Mouse (Mus musculus) forebrain, postnatal 0 days (tissue): ENCODE data around the gene Agl. TPM values are rescaled to one million over a fixed set of nuclear protein-coding genes. Genes with fewer than 3 reads are reported as not detected.
A peak's percentile ranks its signal among the peaks of the same experiment; 100 is the strongest.

Source experiments
- ATAC-seq: fragments of 200-750 bp; cut with Nextera tagmentation; 2 replicates; pipeline ENCODE4 v1.8.0; 2017; ENCODE audit warnings: mild to moderate bottlenecking, moderate library complexity
- DNase-seq: peaks from one replicate; pipeline ENCODE4 v3.0.0-alpha.2; 2015
- H3K27ac ChIP-seq: fragments of 300-500 bp; sonication (generic); 2 replicates; pipeline ENCODE4 v1.5.1; 2014; ENCODE audit warnings: low read depth, mild to moderate bottlenecking, antibody characterized with exemption, low read length, moderate library complexity, mixed read lengths
- H3K27me3 ChIP-seq: fragments of 300-500 bp; sonication (generic); 2 replicates; pipeline ENCODE4 v1.6.1; 2014; ENCODE audit warnings: mild to moderate bottlenecking, low read length, mixed read lengths; ENCODE audit not compliant: insufficient read depth
- H3K36me3 ChIP-seq: fragments of 300-500 bp; sonication (generic); 2 replicates; pipeline ENCODE4 v1.6.1; 2014; ENCODE audit warnings: mild to moderate bottlenecking, moderate library complexity; ENCODE audit not compliant: insufficient read depth
- H3K4me1 ChIP-seq: fragments of 300-500 bp; sonication (generic); 2 replicates; pipeline ENCODE4 v1.6.1; 2014; ENCODE audit warnings: antibody characterized with exemption; ENCODE audit not compliant: insufficient read depth
- H3K4me2 ChIP-seq: fragments of 300-500 bp; sonication (generic); 2 replicates; pipeline ENCODE4 v1.6.1; 2014; ENCODE audit warnings: low read depth, mild to moderate bottlenecking, moderate library complexity
- H3K4me3 ChIP-seq: fragments of 300-500 bp; sonication (generic); 2 replicates; pipeline ENCODE4 v1.5.1; 2014; ENCODE audit warnings: low read depth, low read length, mixed read lengths
- H3K9ac ChIP-seq: fragments of 300-500 bp; sonication (generic); 2 replicates; pipeline ENCODE4 v1.6.1; 2014; ENCODE audit warnings: mild to moderate bottlenecking
- H3K9me3 ChIP-seq: fragments of 300-500 bp; sonication (generic); 2 replicates; pipeline ENCODE4 v1.6.1; 2016; ENCODE audit warnings: low read length
- CTCF ChIP-seq: sonication (generic); IDR thresholded peaks from 2 replicates; pipeline ENCODE4 v1.5.1; 2016; ENCODE audit warnings: antibody characterized with exemption, control low read depth, low read depth
- WGBS: fragments of 180-500 bp; shearing (Covaris S2); extraction: QIAGEN DNeasy Blood & Tissue Kit; methylation state at CpG from one replicate; pipeline ENCODE4 v1.1.7; 2014; 5-methylcytosine and 5-hydroxymethylcytosine counted together
- polyA plus RNA-seq: library from polyadenylated mRNA; unstranded; fragments of >200 nt; fragmentation: Nextera tagmentation; extraction: Ambion mirVana; gene quantifications from 2 replicates; pipeline ENCODE4 v1.2.1, GENCODE M21; 2015
- total RNA-seq: library from RNA; depleted of rRNA; stranded (reverse); fragments of >200 nt; gene quantifications from 2 replicates; pipeline ENCODE4 v1.2.3, GENCODE M21; 2014

Agl gene
- total and polyA plus RNA-seq, 2 experiments from 2014 or later: 9.0 to 17.5 TPM

- H3K9me3 ChIP-seq: no peaks in the 10 kb centered on the region
- WGBS: 78% methylated on average over 3 of the region's 3 CpGs
- H3K36me3 ChIP-seq: peaks cover 7% of the 10 kb centered on the region; the same call in 1 of the 2 replicates
- no peak overlapping the region for H3K27ac ChIP-seq
- peaks cover 9% of the 10 kb centered on the region for H3K4me1 ChIP-seq
- H3K4me2 ChIP-seq: no peak overlapping the region
- ATAC-seq (no peak), DNase-seq (no peak)
- H3K4me3 ChIP-seq: no peak overlapping the region
- no peaks in the 10 kb centered on the region for H3K27me3 ChIP-seq
- no peak overlapping the region for H3K9ac ChIP-seq
- TF ChIP-seq CTCF: no peak
Observed at GRCm38 (mm10) chr3:116805866-116806265, 2.1 kb downstream of the Agl start.

- Histone ChIP-seq H3K27me3 (no peaks in the 10 kb centered on the region), H3K9ac (no peak overlapping the region), H3K4me2 (peak overlapping the region; percentile 23), H3K4me3 (no peak overlapping the region), H3K4me1 (peaks cover 9% of the 10 kb centered on the region), H3K9me3 (no peaks in the 10 kb centered on the region), H3K36me3 (peaks cover 7% of the 10 kb centered on the region; the same call in 1 of the 2 replicates), H3K27ac (no peak overlapping the region)
- ATAC-seq: no peak
- DNase-seq: no peak
- no peak for TF ChIP-seq CTCF
- 17% methylated on average over 6 of the region's 6 CpGs for WGBS
Observed at GRCm38 (mm10) chr3:116804746-116805285, 3.1 kb downstream of the Agl start.

DNA sequence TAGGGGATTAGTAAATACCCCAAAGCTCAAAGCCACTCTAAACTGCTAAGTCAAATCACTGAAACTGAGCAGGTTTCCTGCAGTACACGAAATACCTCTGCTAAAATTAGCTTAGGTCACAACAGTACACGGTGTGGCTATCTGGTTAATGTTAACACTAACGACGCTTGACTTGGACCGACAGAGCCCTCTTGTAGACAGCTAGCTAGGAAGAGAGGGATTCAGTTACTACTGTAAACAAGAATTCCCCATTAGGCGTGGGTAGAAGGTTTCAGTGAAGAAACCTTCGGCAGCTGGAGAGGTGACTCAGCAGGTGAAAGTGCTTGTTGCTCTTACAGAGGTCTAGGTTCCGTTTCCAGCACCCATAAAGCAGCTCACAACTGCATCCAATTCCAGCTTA, 6.2 kb downstream of the Agl start:
- Histone ChIP-seq H3K9ac (no peak overlapping the region), H3K9me3 (no peaks in the 10 kb centered on the region), H3K27ac (no peak overlapping the region), H3K36me3 (peaks cover 16% of the 10 kb centered on the region), H3K27me3 (no peaks in the 10 kb centered on the region), H3K4me2 (no peak overlapping the region), H3K4me1 (0 out of 2 replicates have a peak, but pooled peaks cover 2% of the 10 kb centered on the region), H3K4me3 (no peak overlapping the region)
- 82% methylated on average over 8 of the region's 8 CpGs for WGBS
- no peak for DNase-seq
- ATAC-seq: no peak
- TF ChIP-seq CTCF: no peak

GRCm38 (mm10) chr3:116798821-116799510, 9.0 kb downstream of the Agl start:
- no peak overlapping the region for H3K9ac ChIP-seq
- no peaks in the 10 kb centered on the region for H3K4me1 ChIP-seq
- H3K4me2 ChIP-seq: no peak overlapping the region
- no peak for ATAC-seq
- DNase-seq: no peak
- no peak overlapping the region for H3K27ac ChIP-seq
- 75% methylated on average over 4 of the region's 4 CpGs for WGBS
- TF ChIP-seq CTCF: no peak
- no peaks in the 10 kb centered on the region for H3K27me3 ChIP-seq
- H3K9me3 ChIP-seq: no peaks in the 10 kb centered on the region
- no peak overlapping the region for H3K4me3 ChIP-seq
- H3K36me3 ChIP-seq: peaks cover 21% of the 10 kb centered on the region

- no peak overlapping the region for H3K27ac ChIP-seq
- 92% methylated on average over 5 of the region's 5 CpGs for WGBS
- H3K27me3 ChIP-seq: no peaks in the 10 kb centered on the region
- DNase-seq (no peak), ATAC-seq (no peak)
- H3K9ac ChIP-seq: no peak overlapping the region
- peaks cover 60% of the 10 kb centered on the region for H3K36me3 ChIP-seq
- no peaks in the 10 kb centered on the region for H3K4me1 ChIP-seq
- H3K4me3 ChIP-seq: no peak overlapping the region
- TF ChIP-seq CTCF: no peak
- H3K4me2 ChIP-seq: no peak overlapping the region
- no peaks in the 10 kb centered on the region for H3K9me3 ChIP-seq
Observed at GRCm38 (mm10) chr3:116788851-116789250, 19.1 kb downstream of the Agl start.

GRCm38 (mm10) chr3:116786543-116786942, 21.4 kb downstream of the Agl start:
- H3K36me3 ChIP-seq: peaks cover 69% of the 10 kb centered on the region

DNA sequence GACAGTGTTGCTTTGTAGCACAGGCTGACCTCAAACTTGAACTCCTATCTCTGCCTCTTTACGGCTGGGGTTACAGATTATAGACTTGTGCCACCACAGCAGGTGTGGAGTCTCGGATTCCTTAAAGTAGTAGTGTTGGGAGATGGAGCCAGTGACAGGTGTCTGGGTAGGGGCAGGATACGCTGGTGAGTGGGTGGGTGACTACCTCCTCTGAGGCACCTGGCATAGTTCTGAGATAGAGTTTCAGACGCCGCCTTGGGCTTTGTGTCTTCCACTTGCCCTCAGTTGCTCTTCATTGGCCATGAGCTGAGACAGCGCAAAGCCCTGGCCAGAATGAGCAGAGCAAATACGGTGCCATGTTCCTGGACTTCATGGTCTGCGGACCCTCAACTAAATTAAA, 22.1 kb downstream of the Agl start:
- ATAC-seq: no peak

More at GRCm38 (mm10) chr3:116786543-116786942, 21.4 kb downstream of the Agl start:
- no peak overlapping the region for H3K4me3 ChIP-seq
- H3K4me2 ChIP-seq: no peak overlapping the region
- H3K27me3 ChIP-seq: no peaks in the 10 kb centered on the region
- no peak overlapping the region for H3K27ac ChIP-seq
- DNase-seq (no peak), ATAC-seq (no peak)
- WGBS: 87% methylated on average over 9 of the region's 9 CpGs
- no peaks in the 10 kb centered on the region for H3K9me3 ChIP-seq
- no peak overlapping the region for H3K9ac ChIP-seq
- no peak for TF ChIP-seq CTCF
- H3K4me1 ChIP-seq: no peaks in the 10 kb centered on the region

More for the DNA sequence above, 22.1 kb downstream of the Agl start:
- H3K9me3 ChIP-seq: no peaks in the 10 kb centered on the region
- H3K4me3 ChIP-seq: no peak overlapping the region
- no peak overlapping the region for H3K27ac ChIP-seq
- no peak overlapping the region for H3K4me2 ChIP-seq
- peaks cover 67% of the 10 kb centered on the region for H3K36me3 ChIP-seq
- no peaks in the 10 kb centered on the region for H3K4me1 ChIP-seq
- no peaks in the 10 kb centered on the region for H3K27me3 ChIP-seq
- 94% methylated on average over 8 of the region's 8 CpGs for WGBS
- DNase-seq: no peak
- TF ChIP-seq CTCF: no peak
- H3K9ac ChIP-seq: no peak overlapping the region
